In the genomic region with DNA sequence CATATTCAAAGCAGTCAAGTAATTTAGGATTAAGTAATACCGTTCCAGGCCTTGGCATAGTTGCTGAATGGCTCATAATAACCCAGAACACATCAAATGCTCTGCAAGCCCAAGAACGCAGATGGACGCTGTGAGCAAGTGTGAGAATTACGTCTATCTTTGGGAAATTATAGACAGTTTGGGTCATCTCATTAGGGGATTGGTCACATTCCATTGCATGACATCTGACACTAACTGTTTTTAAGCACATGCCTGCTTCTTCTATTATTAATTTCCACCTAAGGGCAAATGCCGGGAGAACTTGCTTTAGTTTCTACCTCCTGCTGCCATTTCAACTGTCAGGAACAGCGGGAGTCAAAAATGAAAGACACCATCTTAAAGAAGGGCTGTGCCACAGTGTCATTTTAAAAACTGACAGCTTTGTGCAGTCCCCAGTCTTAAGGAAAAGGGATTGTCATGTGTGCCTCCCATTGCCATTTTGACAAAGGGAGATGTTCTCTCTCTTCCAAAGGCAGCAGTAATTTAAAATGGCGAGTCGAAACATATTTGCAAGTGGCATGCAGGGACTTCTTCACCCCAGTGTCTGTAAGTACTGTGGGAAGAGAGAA, we compare ENCODE assay signal across 22 mouse cellular contexts.
DNase-seq lines count a peak whose midpoint lies in the region; ATAC-seq and TF ChIP-seq lines count a peak whose summit lies in the region.
"Had no signal": no experiment of that assay in that cellular context is flagged by ENCODE, and none has a peak within 500 bp of the region (broad histone marks: within the 10 kb centered on the region; RNA-seq: fewer than 3 reads in every experiment).

No protein-coding gene starts in this region.

- no peak overlapping the region for H3K9ac ChIP-seq in hindbrain, embryonic 12.5 days
- no peak overlapping the region for H3K9ac ChIP-seq in hindbrain, postnatal 0 days (replicated peaks; ENCODE audit: low read length)
- H3K9ac ChIP-seq in hindbrain, embryonic 14.5 days = no peak overlapping the region
- no peak overlapping the region for H3K9ac ChIP-seq in intestine, embryonic 16.5 days (ENCODE audit: low read depth, low read length)
- H3K9ac ChIP-seq: heart, embryonic 13.5 days; liver, embryonic 15.5 days; lung, embryonic 15.5 days had no signal

- H3K36me3 ChIP-seq in hindbrain, embryonic 12.5 days = no peaks in the 10 kb centered on the region
- H3K36me3 ChIP-seq in hindbrain, postnatal 0 days (ENCODE audit: insufficient read depth, low read length) = no peaks in the 10 kb centered on the region
- no peaks in the 10 kb centered on the region for H3K36me3 ChIP-seq in hindbrain, embryonic 14.5 days (replicated peaks; ENCODE audit: control insufficient read depth, insufficient read depth)
- H3K36me3 ChIP-seq in intestine, embryonic 16.5 days (ENCODE audit: control insufficient read depth, insufficient read depth, low read length) = no peaks in the 10 kb centered on the region
- H3K36me3 ChIP-seq: heart, embryonic 13.5 days; limb, embryonic 10.5 days; liver, embryonic 15.5 days; lung, embryonic 15.5 days had no signal

- peak; percentile 32; the same call in 1 of the 2 replicates for ATAC-seq in hindbrain, embryonic 12.5 days (ENCODE audit: low FRiP score)
- ATAC-seq in hindbrain, postnatal 0 days = no peak
- ATAC-seq in hindbrain, embryonic 14.5 days (ENCODE audit: low FRiP score) = 0 out of 2 replicates have a peak, but pooled peaks have one; percentile 11
- ATAC-seq in intestine, embryonic 16.5 days = no peak

- no peaks in the 10 kb centered on the region for H3K9me3 ChIP-seq in hindbrain, embryonic 12.5 days (replicated peaks)
- H3K9me3 ChIP-seq in hindbrain, postnatal 0 days (ENCODE audit: low read length) = no peaks in the 10 kb centered on the region
- no peaks in the 10 kb centered on the region for H3K9me3 ChIP-seq in hindbrain, embryonic 14.5 days (ENCODE audit: control insufficient read depth, low read length)
- no peaks in the 10 kb centered on the region for H3K9me3 ChIP-seq in intestine, embryonic 16.5 days (ENCODE audit: control insufficient read depth, low read length)
- H3K9me3 ChIP-seq: heart, embryonic 13.5 days; limb, embryonic 10.5 days; liver, embryonic 15.5 days; lung, embryonic 15.5 days had no signal

- TF ChIP-seq CTCF in hindbrain, postnatal 0 days (IDR thresholded peaks at IDR 0.05; ENCODE audit: low read depth) = no peak

- H3K4me1 ChIP-seq in hindbrain, embryonic 12.5 days = peaks cover 4% of the 10 kb centered on the region; the same call in 1 of the 2 replicates
- H3K4me1 ChIP-seq in hindbrain, postnatal 0 days (ENCODE audit: insufficient read depth, low read length) = no peaks in the 10 kb centered on the region
- no peaks in the 10 kb centered on the region for H3K4me1 ChIP-seq in hindbrain, embryonic 14.5 days (replicated peaks; ENCODE audit: control insufficient read depth, insufficient read depth, low read length)
- no peaks in the 10 kb centered on the region for H3K4me1 ChIP-seq in intestine, embryonic 16.5 days (ENCODE audit: control insufficient read depth, insufficient read depth, low read length)
- H3K4me1 ChIP-seq: heart, embryonic 13.5 days; limb, embryonic 10.5 days; liver, embryonic 15.5 days; lung, embryonic 15.5 days had no signal

- no peak overlapping the region for H3K4me3 ChIP-seq in hindbrain, embryonic 12.5 days
- H3K4me3 ChIP-seq in hindbrain, postnatal 0 days (ENCODE audit: low read length) = no peak overlapping the region
- no peak overlapping the region for H3K4me3 ChIP-seq in hindbrain, embryonic 14.5 days (replicated peaks; ENCODE audit: low read length)
- H3K4me3 ChIP-seq in intestine, embryonic 16.5 days (ENCODE audit: low read length) = no peak overlapping the region
- H3K4me3 ChIP-seq: heart, embryonic 13.5 days; limb, embryonic 10.5 days; liver, embryonic 15.5 days; lung, embryonic 15.5 days had no signal

- peak; percentile 5 for DNase-seq in embryo, embryonic 11 days
- DNase-seq in embryo, embryonic 10.5 days (ENCODE audit: low spot score) = no peak
- no peak for DNase-seq in hindbrain, postnatal 0 days (ENCODE audit: low spot score)
- no peak for DNase-seq in hindbrain, embryonic 14.5 days (ENCODE audit: low spot score)
- peak; percentile 11 for DNase-seq in retina, embryonic 14.5 days (ENCODE audit: low spot score)
- DNase-seq in urinary bladder, postnatal 14 days (ENCODE audit: low spot score) = no peak
- DNase-seq: adrenal gland, postnatal 14 days; cerebellum, adult 9-10 months; gastrocnemius, postnatal 25 days; heart, adult 18-20 months; heart, postnatal 14 days; kidney, adult 18-20 months; liver; lung, postnatal 4 days; thymus, adult 2 months had no signal

- H3K4me2 ChIP-seq in hindbrain, embryonic 12.5 days (replicated peaks) = no peak overlapping the region
- H3K4me2 ChIP-seq in hindbrain, postnatal 0 days (ENCODE audit: low read depth, low read length) = no peak overlapping the region
- no peak overlapping the region for H3K4me2 ChIP-seq in hindbrain, embryonic 14.5 days (replicated peaks)
- no peak overlapping the region for H3K4me2 ChIP-seq in intestine, embryonic 16.5 days (ENCODE audit: low read depth, low read length)
- H3K4me2 ChIP-seq: heart, embryonic 13.5 days; liver, embryonic 15.5 days; lung, embryonic 15.5 days had no signal

- WGBS in hindbrain, embryonic 12.5 days = 40% methylated on average over 8 of the region's 8 CpGs
- 38% methylated on average over 8 of the region's 8 CpGs for WGBS in hindbrain, postnatal 0 days
- 31% methylated on average over 8 of the region's 8 CpGs for WGBS in hindbrain, embryonic 14.5 days
- 78% methylated on average over 8 of the region's 8 CpGs for WGBS in intestine, embryonic 16.5 days

- no peak overlapping the region for H3K27ac ChIP-seq in hindbrain, embryonic 12.5 days
- H3K27ac ChIP-seq in hindbrain, postnatal 0 days = no peak overlapping the region
- H3K27ac ChIP-seq in hindbrain, embryonic 14.5 days = peak overlapping the region; percentile 4; the same call in 1 of the 2 replicates
- no peak overlapping the region for H3K27ac ChIP-seq in intestine, embryonic 16.5 days (ENCODE audit: low read length)
- H3K27ac ChIP-seq: heart, embryonic 13.5 days; kidney, postnatal 0 days; limb, embryonic 10.5 days; liver, embryonic 15.5 days; lung, embryonic 15.5 days had no signal

- no peaks in the 10 kb centered on the region for H3K27me3 ChIP-seq in hindbrain, embryonic 12.5 days
- no peaks in the 10 kb centered on the region for H3K27me3 ChIP-seq in hindbrain, postnatal 0 days (ENCODE audit: insufficient read depth, low read length)
- H3K27me3 ChIP-seq in hindbrain, embryonic 14.5 days (ENCODE audit: control insufficient read depth, insufficient read depth, low read length) = no peaks in the 10 kb centered on the region
- no peaks in the 10 kb centered on the region for H3K27me3 ChIP-seq in intestine, embryonic 16.5 days (replicated peaks; ENCODE audit: control insufficient read depth, insufficient read depth, low read length)
- H3K27me3 ChIP-seq: heart, embryonic 13.5 days; liver, embryonic 15.5 days; lung, embryonic 15.5 days had no signal

Comparison
In these comparisons a context has a peak if more than half of its experiments do, and no peak if none do; other contexts are left out.
1. DNase-seq: peak in embryo, embryonic 11 days (single experiment) and retina, embryonic 14.5 days (single experiment); none in embryo, embryonic 10.5 days (single experiment), hindbrain, postnatal 0 days (single experiment), hindbrain, embryonic 14.5 days (single experiment) and urinary bladder, postnatal 14 days (single experiment).
2. ATAC-seq: peak in hindbrain, embryonic 12.5 days (single experiment) and hindbrain, embryonic 14.5 days (single experiment); none in hindbrain, postnatal 0 days (single experiment) and intestine, embryonic 16.5 days (single experiment).